Mouse (Mus musculus): ENCODE measurements around the gene Asphd2. TPM values are rescaled to one million over a fixed set of nuclear protein-coding genes. Genes with fewer than 3 reads are reported as not detected.

Asphd2 gene
- polyA plus RNA-seq, 1 experiment from 2014 or later = 2.0 TPM

- no peaks in the 10 kb centered on the region for H3K4me1 ChIP-seq (ENCODE audit: insufficient read depth, low read depth, low read length)
- 94% methylated on average over 1 of the region's 1 CpGs for WGBS
- no peak overlapping the region for H3K27ac ChIP-seq (ENCODE audit: low read length)
- H3K4me3 ChIP-seq (ENCODE audit: low read depth, low read length) = no peak overlapping the region
- no peak for ATAC-seq
- H3K4me2 ChIP-seq (replicated peaks; ENCODE audit: low read depth, low read length) = no peak overlapping the region
- no peak for TF ChIP-seq CTCF (IDR thresholded peaks at IDR 0.05)
- TF ChIP-seq EP300 (IDR thresholded peaks at IDR 0.05) = no peak
- H3K27me3 ChIP-seq (replicated peaks; ENCODE audit: insufficient read depth, low read length) = no peaks in the 10 kb centered on the region
- H3K9me3 ChIP-seq (ENCODE audit: low read length) = no peaks in the 10 kb centered on the region
- DNase-seq (ENCODE audit: low spot score) = no peak
- no peaks in the 10 kb centered on the region; the same call in 1 of the 2 replicates for H3K36me3 ChIP-seq (ENCODE audit: insufficient read depth, low read length)
- no peak overlapping the region for H3K9ac ChIP-seq (replicated peaks; ENCODE audit: low read depth)
These were observed 17.3 kb downstream of the Asphd2 start for GRCm38 (mm10) chr5:112377380-112377779.

- Histone ChIP-seq H3K4me2 (replicated peaks; ENCODE audit: low read depth, low read length) (no peak overlapping the region), H3K27ac (ENCODE audit: low read length) (no peak overlapping the region), H3K9ac (replicated peaks; ENCODE audit: low read depth) (no peak overlapping the region), H3K36me3 (ENCODE audit: insufficient read depth, low read length) (no peaks in the 10 kb centered on the region; the same call in 1 of the 2 replicates), H3K4me3 (ENCODE audit: low read depth, low read length) (no peak overlapping the region), H3K27me3 (replicated peaks; ENCODE audit: insufficient read depth, low read length) (no peaks in the 10 kb centered on the region), H3K4me1 (ENCODE audit: insufficient read depth, low read depth, low read length) (no peaks in the 10 kb centered on the region), H3K9me3 (ENCODE audit: low read length) (no peaks in the 10 kb centered on the region)
- TF ChIP-seq EP300 (IDR thresholded peaks at IDR 0.05) (no peak), CTCF (IDR thresholded peaks at IDR 0.05) (no peak)
- ATAC-seq (no peak), DNase-seq (ENCODE audit: low spot score) (no peak)
- 82% methylated on average over 4 of the region's 4 CpGs for WGBS
These were observed 18.6 kb downstream of the Asphd2 start for GRCm38 (mm10) chr5:112376111-112376510.

- Histone ChIP-seq H3K36me3 (ENCODE audit: insufficient read depth, low read length) (no peaks in the 10 kb centered on the region; the same call in none of the 2 replicates), H3K4me3 (ENCODE audit: low read depth, low read length) (no peak overlapping the region), H3K27me3 (replicated peaks; ENCODE audit: insufficient read depth, low read length) (no peaks in the 10 kb centered on the region), H3K4me1 (ENCODE audit: insufficient read depth, low read depth, low read length) (no peaks in the 10 kb centered on the region), H3K9ac (replicated peaks; ENCODE audit: low read depth) (no peak overlapping the region), H3K4me2 (replicated peaks; ENCODE audit: low read depth, low read length) (no peak overlapping the region), H3K9me3 (ENCODE audit: low read length) (no peaks in the 10 kb centered on the region), H3K27ac (ENCODE audit: low read length) (no peak overlapping the region)
- ATAC-seq (no peak), DNase-seq (ENCODE audit: low spot score) (no peak)
- no peak for TF ChIP-seq CTCF (IDR thresholded peaks at IDR 0.05)
- no peak for TF ChIP-seq EP300 (IDR thresholded peaks at IDR 0.05)
- 85% methylated on average over 7 of the region's 7 CpGs for WGBS
These were observed 22.7 kb downstream of the Asphd2 start for GRCm38 (mm10) chr5:112371933-112372332.

DNA sequence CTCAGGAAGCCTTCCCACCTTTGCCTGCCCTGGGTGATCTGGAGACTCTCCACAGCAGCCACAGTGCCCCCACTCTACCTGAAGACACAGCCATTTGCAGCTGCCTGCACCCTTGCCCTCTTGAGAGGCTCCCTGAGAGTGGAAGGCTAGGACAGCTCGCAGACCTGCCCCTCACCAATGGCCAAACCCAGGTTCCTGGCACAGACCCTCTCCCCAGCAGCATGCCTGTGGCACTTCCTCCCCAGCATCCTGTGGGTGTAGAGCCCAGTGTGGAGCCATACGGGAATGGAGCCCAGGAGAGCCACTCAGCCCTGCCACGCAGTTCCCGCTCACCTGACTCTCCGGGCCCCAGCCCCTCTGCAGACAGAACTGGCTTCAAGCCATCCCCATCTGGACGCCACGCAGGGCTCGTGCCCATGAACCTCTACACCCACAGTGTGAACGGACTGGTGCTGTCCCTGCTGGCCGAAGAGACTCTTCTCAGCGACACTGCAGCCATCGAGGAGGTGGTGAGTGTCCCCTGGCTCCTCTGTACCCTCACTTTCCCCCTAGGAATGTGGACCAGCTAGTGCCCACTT lies 24.3 kb downstream of the Asphd2 start:
- no peak for ATAC-seq
- WGBS = 96% methylated on average over 12 of the region's 12 CpGs
- H3K4me2 ChIP-seq (replicated peaks; ENCODE audit: low read depth, low read length) = no peak overlapping the region
- no peaks in the 10 kb centered on the region for H3K27me3 ChIP-seq (replicated peaks; ENCODE audit: insufficient read depth, low read length)
- no peak overlapping the region for H3K9ac ChIP-seq (replicated peaks; ENCODE audit: low read depth)
- no peak for DNase-seq (ENCODE audit: low spot score)
- no peak for TF ChIP-seq EP300 (IDR thresholded peaks at IDR 0.05)
- TF ChIP-seq CTCF (IDR thresholded peaks at IDR 0.05) = no peak
- H3K4me1 ChIP-seq (ENCODE audit: insufficient read depth, low read depth, low read length) = no peaks in the 10 kb centered on the region
- H3K27ac ChIP-seq (ENCODE audit: low read length) = no peak overlapping the region
- peaks cover 6% of the 10 kb centered on the region for H3K36me3 ChIP-seq (ENCODE audit: insufficient read depth, low read length)
- H3K4me3 ChIP-seq (ENCODE audit: low read depth, low read length) = no peak overlapping the region
- no peaks in the 10 kb centered on the region for H3K9me3 ChIP-seq (ENCODE audit: low read length)

- Histone ChIP-seq H3K4me3 (ENCODE audit: low read depth, low read length) (no peak overlapping the region), H3K4me2 (replicated peaks; ENCODE audit: low read depth, low read length) (no peak overlapping the region), H3K27me3 (replicated peaks; ENCODE audit: insufficient read depth, low read length) (no peaks in the 10 kb centered on the region), H3K9ac (replicated peaks; ENCODE audit: low read depth) (no peak overlapping the region), H3K36me3 (ENCODE audit: insufficient read depth, low read length) (peaks cover 11% of the 10 kb centered on the region), H3K4me1 (ENCODE audit: insufficient read depth, low read depth, low read length) (no peaks in the 10 kb centered on the region), H3K9me3 (ENCODE audit: low read length) (no peaks in the 10 kb centered on the region), H3K27ac (ENCODE audit: low read length) (no peak overlapping the region)
- WGBS = 94% methylated on average over 13 of the region's 13 CpGs
- DNase-seq (ENCODE audit: low spot score) (no peak), ATAC-seq (no peak)
- TF ChIP-seq CTCF (IDR thresholded peaks at IDR 0.05) (no peak), EP300 (IDR thresholded peaks at IDR 0.05) (no peak)
These were observed 25.3 kb downstream of the Asphd2 start for GRCm38 (mm10) chr5:112369326-112369725.

DNA sequence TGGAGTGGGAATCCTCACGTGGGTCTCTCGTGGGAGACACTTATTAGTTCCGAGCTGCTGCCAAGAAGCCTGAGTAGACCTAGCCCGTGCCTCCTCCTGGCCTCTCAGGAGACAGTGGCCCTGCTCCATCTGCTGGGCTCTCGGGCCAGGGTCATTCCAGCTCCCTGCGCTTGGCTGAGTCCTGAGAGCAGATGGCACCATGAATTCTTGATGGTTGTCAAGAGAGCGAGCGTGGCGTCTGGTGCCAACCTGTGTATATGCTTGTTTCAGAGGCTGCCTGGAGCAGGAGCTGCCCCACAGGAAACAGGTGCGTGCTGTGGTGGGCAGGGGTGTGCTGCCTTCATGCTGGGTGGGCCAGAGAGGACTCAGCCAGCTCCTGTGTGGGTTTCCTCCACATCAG lies 26.0 kb downstream of the Asphd2 start:
- no peak overlapping the region for H3K27ac ChIP-seq (ENCODE audit: low read length)
- WGBS = 92% methylated on average over 10 of the region's 10 CpGs
- no peak for ATAC-seq
- H3K4me1 ChIP-seq (ENCODE audit: insufficient read depth, low read depth, low read length) = no peaks in the 10 kb centered on the region
- H3K9me3 ChIP-seq (ENCODE audit: low read length) = no peaks in the 10 kb centered on the region
- peaks cover 11% of the 10 kb centered on the region for H3K36me3 ChIP-seq (ENCODE audit: insufficient read depth, low read length)
- H3K9ac ChIP-seq (replicated peaks; ENCODE audit: low read depth) = no peak overlapping the region
- TF ChIP-seq EP300 (IDR thresholded peaks at IDR 0.05) (no peak), CTCF (IDR thresholded peaks at IDR 0.05) (no peak)
- H3K4me3 ChIP-seq (ENCODE audit: low read depth, low read length) = no peak overlapping the region
- H3K27me3 ChIP-seq (replicated peaks; ENCODE audit: insufficient read depth, low read length) = no peaks in the 10 kb centered on the region
- no peak for DNase-seq (ENCODE audit: low spot score)
- H3K4me2 ChIP-seq (replicated peaks; ENCODE audit: low read depth, low read length) = no peak overlapping the region

GRCm38 (mm10) chr5:112367929-112368328 lies 26.7 kb downstream of the Asphd2 start:
- 85% methylated on average over 12 of the region's 12 CpGs for WGBS
- Histone ChIP-seq H3K4me3 (ENCODE audit: low read depth, low read length) (no peak overlapping the region), H3K9ac (replicated peaks; ENCODE audit: low read depth) (no peak overlapping the region), H3K9me3 (ENCODE audit: low read length) (no peaks in the 10 kb centered on the region), H3K4me2 (replicated peaks; ENCODE audit: low read depth, low read length) (no peak overlapping the region), H3K36me3 (ENCODE audit: insufficient read depth, low read length) (peaks cover 11% of the 10 kb centered on the region), H3K27me3 (replicated peaks; ENCODE audit: insufficient read depth, low read length) (no peaks in the 10 kb centered on the region), H3K4me1 (ENCODE audit: insufficient read depth, low read depth, low read length) (no peaks in the 10 kb centered on the region), H3K27ac (ENCODE audit: low read length) (no peak overlapping the region)
- ATAC-seq (no peak), DNase-seq (ENCODE audit: low spot score) (no peak)
- no peak for TF ChIP-seq EP300 (IDR thresholded peaks at IDR 0.05)

All from lung, postnatal 0 days (tissue).